Mouse (Mus musculus) limb, embryonic 12.5 days (tissue): Measurements from ENCODE around the gene Fcgr4. TPM values are rescaled to one million over a fixed set of nuclear protein-coding genes. Genes with fewer than 3 reads are reported as not detected.

Experiments used
- ATAC-seq: fragments of 200-750 bp; cut with Nextera tagmentation; 2 replicates; pipeline ENCODE4 v1.8.0; 2017; ENCODE audit warnings: low read depth, moderate TSS enrichment; ENCODE audit not compliant: insufficient number of reproducible peaks, insufficient read depth, low FRiP score, low TSS enrichment
- H3K27ac ChIP-seq: fragments of 300-500 bp; sonication (generic); 2 replicates; pipeline ENCODE4 v1.5.1; 2016; ENCODE audit warnings: mild to moderate bottlenecking, moderate library complexity
- H3K27me3 ChIP-seq: fragments of 300-500 bp; sonication (generic); 2 replicates; pipeline ENCODE4 v1.6.1; 2016; ENCODE audit warnings: mild to moderate bottlenecking, moderate library complexity
- H3K36me3 ChIP-seq: fragments of 300-500 bp; sonication (generic); 2 replicates; pipeline ENCODE4 v1.6.1; 2016; ENCODE audit warnings: mild to moderate bottlenecking, moderate library complexity
- H3K4me1 ChIP-seq: fragments of 300-500 bp; sonication (generic); replicated peaks from 2 replicates; pipeline ENCODE4 v1.6.1; 2016
- H3K4me2 ChIP-seq: fragments of 300-500 bp; sonication (generic); 2 replicates; pipeline ENCODE4 v1.6.1; 2016; ENCODE audit warnings: mild to moderate bottlenecking, moderate library complexity
- H3K4me3 ChIP-seq: fragments of 300-500 bp; sonication (generic); replicated peaks from 2 replicates; pipeline ENCODE4 v1.5.1; 2016; ENCODE audit warnings: mild to moderate bottlenecking
- H3K9ac ChIP-seq: fragments of 300-500 bp; sonication (generic); replicated peaks from 2 replicates; pipeline ENCODE4 v1.6.1; 2016; ENCODE audit warnings: mild to moderate bottlenecking, moderate library complexity
- H3K9me3 ChIP-seq: fragments of 300-500 bp; sonication (generic); 2 replicates; pipeline ENCODE4 v1.6.1; 2016; ENCODE audit warnings: mild to moderate bottlenecking, moderate library complexity
- WGBS: fragments of 180-500 bp; shearing (Covaris S2); methylation state at CpG from one replicate; pipeline ENCODE4 v1.1.7; 2016; 5-methylcytosine and 5-hydroxymethylcytosine counted together
- polyA plus RNA-seq: library from polyadenylated mRNA; unstranded; fragments of >200 nt; fragmentation: Nextera tagmentation; extraction: Ambion mirVana; gene quantifications from 2 replicates; pipeline ENCODE4 v1.2.1, GENCODE M21; 2016

Gene Fcgr4
- polyA plus RNA-seq, 1 experiment from 2014 or later = 0.21 TPM

- H3K4me3 ChIP-seq = no peak overlapping the region
- no peaks in the 10 kb centered on the region for H3K9me3 ChIP-seq
- no peaks in the 10 kb centered on the region for H3K4me1 ChIP-seq
- H3K9ac ChIP-seq = no peak overlapping the region
- ATAC-seq = no peak
- 0 out of 2 replicates have a peak, but pooled peaks cover 3% of the 10 kb centered on the region for H3K27me3 ChIP-seq
- no peaks in the 10 kb centered on the region for H3K36me3 ChIP-seq
- 73% methylated on average over 3 of the region's 3 CpGs for WGBS
- H3K27ac ChIP-seq = no peak overlapping the region
- no peak overlapping the region for H3K4me2 ChIP-seq
Measured at GRCm38 (mm10) chr1:170985092-170985491, 33.6 kb upstream of the Fcgr4 start.

- WGBS = 84% methylated on average over 5 of the region's 5 CpGs
- Histone ChIP-seq H3K4me2 (no peak overlapping the region), H3K4me3 (no peak overlapping the region), H3K9me3 (no peaks in the 10 kb centered on the region), H3K4me1 (no peaks in the 10 kb centered on the region), H3K27me3 (0 out of 2 replicates have a peak, but pooled peaks cover 3% of the 10 kb centered on the region), H3K27ac (no peak overlapping the region), H3K9ac (no peak overlapping the region), H3K36me3 (no peaks in the 10 kb centered on the region)
- ATAC-seq = no peak
Measured at GRCm38 (mm10) chr1:170985861-170986260, 32.9 kb upstream of the Fcgr4 start.

GRCm38 (mm10) chr1:170989656-170990055 is 29.1 kb upstream of the Fcgr4 start:
- Histone ChIP-seq H3K27ac (no peak overlapping the region), H3K27me3 (0 out of 2 replicates have a peak, but pooled peaks cover 3% of the 10 kb centered on the region), H3K4me2 (no peak overlapping the region), H3K4me1 (no peaks in the 10 kb centered on the region), H3K36me3 (no peaks in the 10 kb centered on the region), H3K9ac (no peak overlapping the region), H3K9me3 (no peaks in the 10 kb centered on the region), H3K4me3 (no peak overlapping the region)
- ATAC-seq = no peak
- WGBS = 73% methylated on average over 9 of the region's 9 CpGs

- no peaks in the 10 kb centered on the region for H3K9me3 ChIP-seq
Measured at GRCm38 (mm10) chr1:170992550-170992949, 26.2 kb upstream of the Fcgr4 start.

GRCm38 (mm10) chr1:170996034-170996433 is 22.7 kb upstream of the Fcgr4 start:
- H3K9me3 ChIP-seq = no peaks in the 10 kb centered on the region
- no peak overlapping the region for H3K4me3 ChIP-seq
- H3K27ac ChIP-seq = no peak overlapping the region
- WGBS = 80% methylated on average over 3 of the region's 3 CpGs
- no peak overlapping the region for H3K4me2 ChIP-seq
- H3K9ac ChIP-seq = no peak overlapping the region
- no peaks in the 10 kb centered on the region; the same call in 1 of the 2 replicates for H3K27me3 ChIP-seq
- no peaks in the 10 kb centered on the region for H3K36me3 ChIP-seq
- H3K4me1 ChIP-seq = no peaks in the 10 kb centered on the region
- ATAC-seq = no peak

More at GRCm38 (mm10) chr1:170992550-170992949, 26.2 kb upstream of the Fcgr4 start:
- 68% methylated on average over 5 of the region's 5 CpGs for WGBS
- H3K27me3 ChIP-seq = 0 out of 2 replicates have a peak, but pooled peaks cover 3% of the 10 kb centered on the region
- no peak overlapping the region for H3K4me3 ChIP-seq
- H3K36me3 ChIP-seq = no peaks in the 10 kb centered on the region
- H3K4me1 ChIP-seq = no peaks in the 10 kb centered on the region
- no peak for ATAC-seq
- H3K4me2 ChIP-seq = no peak overlapping the region
- no peak overlapping the region for H3K27ac ChIP-seq
- no peak overlapping the region for H3K9ac ChIP-seq

GRCm38 (mm10) chr1:170996753-170997152 is 22.0 kb upstream of the Fcgr4 start:
- H3K27ac ChIP-seq = no peak overlapping the region
- H3K9ac ChIP-seq = no peak overlapping the region
- H3K27me3 ChIP-seq = no peaks in the 10 kb centered on the region; the same call in 1 of the 2 replicates
- H3K4me2 ChIP-seq = no peak overlapping the region
- no peak overlapping the region for H3K4me3 ChIP-seq
- H3K9me3 ChIP-seq = no peaks in the 10 kb centered on the region
- no peaks in the 10 kb centered on the region for H3K36me3 ChIP-seq
- 55% methylated on average over 3 of the region's 3 CpGs for WGBS
- ATAC-seq = no peak
- no peaks in the 10 kb centered on the region for H3K4me1 ChIP-seq

GRCm38 (mm10) chr1:170997756-170998655 is 20.7 kb upstream of the Fcgr4 start:
- 63% methylated on average over 21 of the region's 21 CpGs for WGBS
- Histone ChIP-seq H3K36me3 (no peaks in the 10 kb centered on the region), H3K4me3 (0 out of 2 replicates have a peak overlapping the region, but pooled peaks have one; percentile 2), H3K9me3 (no peaks in the 10 kb centered on the region), H3K4me2 (peak overlapping the region; percentile 32), H3K4me1 (no peaks in the 10 kb centered on the region), H3K9ac (no peak overlapping the region), H3K27me3 (no peaks in the 10 kb centered on the region; the same call in 1 of the 2 replicates), H3K27ac (no peak overlapping the region)
- no peak for ATAC-seq

- no peak overlapping the region for H3K27ac ChIP-seq
- no peaks in the 10 kb centered on the region; the same call in 1 of the 2 replicates for H3K27me3 ChIP-seq
- H3K4me2 ChIP-seq = no peak overlapping the region
- no peak for ATAC-seq
- no peak overlapping the region for H3K4me3 ChIP-seq
- no peaks in the 10 kb centered on the region for H3K9me3 ChIP-seq
- H3K9ac ChIP-seq = no peak overlapping the region
- no peaks in the 10 kb centered on the region for H3K36me3 ChIP-seq
- H3K4me1 ChIP-seq = no peaks in the 10 kb centered on the region
Measured at GRCm38 (mm10) chr1:170999811-171000210, 18.9 kb upstream of the Fcgr4 start.

GRCm38 (mm10) chr1:171005081-171005480 is 13.6 kb upstream of the Fcgr4 start:
- Histone ChIP-seq H3K9me3 (no peaks in the 10 kb centered on the region), H3K4me2 (no peak overlapping the region), H3K36me3 (no peaks in the 10 kb centered on the region), H3K4me3 (no peak overlapping the region), H3K4me1 (no peaks in the 10 kb centered on the region), H3K27ac (no peak overlapping the region), H3K9ac (no peak overlapping the region), H3K27me3 (no peaks in the 10 kb centered on the region)
- WGBS = 68% methylated on average over 6 of the region's 6 CpGs
- ATAC-seq = no peak

GRCm38 (mm10) chr1:171005586-171005985 is 13.1 kb upstream of the Fcgr4 start:
- Histone ChIP-seq H3K4me2 (no peak overlapping the region), H3K27me3 (no peaks in the 10 kb centered on the region), H3K27ac (no peak overlapping the region), H3K9me3 (no peaks in the 10 kb centered on the region), H3K4me3 (no peak overlapping the region), H3K36me3 (no peaks in the 10 kb centered on the region), H3K9ac (no peak overlapping the region), H3K4me1 (no peaks in the 10 kb centered on the region)
- ATAC-seq = no peak

- ATAC-seq = no peak
- no peaks in the 10 kb centered on the region for H3K36me3 ChIP-seq
- H3K4me1 ChIP-seq = no peaks in the 10 kb centered on the region
- no peaks in the 10 kb centered on the region for H3K9me3 ChIP-seq
- no peak overlapping the region for H3K27ac ChIP-seq
- H3K4me3 ChIP-seq = no peak overlapping the region
- H3K27me3 ChIP-seq = no peaks in the 10 kb centered on the region
- no peak overlapping the region for H3K4me2 ChIP-seq
- no peak overlapping the region for H3K9ac ChIP-seq
- WGBS = 88% methylated on average over 4 of the region's 4 CpGs
Measured at GRCm38 (mm10) chr1:171006335-171006734, 12.4 kb upstream of the Fcgr4 start.
